Mouse (Mus musculus): ENCODE data around the gene Tex38. TPM values are rescaled to one million over a fixed set of nuclear protein-coding genes. Genes with fewer than 3 reads are reported as not detected.

Tex38 gene
- total RNA-seq, 2 experiments from 2014 or later: not detected

GRCm38 (mm10) chr4:115731588-115732222 is 49.1 kb downstream of the Tex38 start:
- intact Hi-C loops (cut with DNase I): loop anchor here (5.0 to 10.0 kb wide), 3 partner anchors 173 to 251 kb away; no protein-coding TSS in a partner anchor
- DNase-seq (ENCODE audit: extremely low spot score in 1 of 2, low spot score in 2 of 2): peak; percentile 60 to 66

Other genes starting within 250 kb of the Tex38 start
- gene Cyp4a31, start 217.4 kb downstream of the Tex38 start, total RNA-seq (2021): not detected
- not detected for gene Cyp4a32, start 180.0 kb downstream of the Tex38 start, total RNA-seq (2021)
- 1 to 10 TPM; 2.7 to 2.9 TPM for gene Cyp4b1, start 133.3 kb downstream of the Tex38 start, total RNA-seq (2021)
- gene Efcab14, start 43.3 kb downstream of the Tex38 start, total RNA-seq (2021): 10 to 100 TPM; 28.8 to 31.6 TPM
- gene Atpaf1, start 3.8 kb upstream of the Tex38 start, total RNA-seq (2021): 10 to 100 TPM; 27.0 to 29.1 TPM
- 1 to 10 TPM; 3.8 to 5.8 TPM for gene Mob3c, start 47.1 kb upstream of the Tex38 start, total RNA-seq (2021)
- 10 to 100 TPM; 42.9 to 44.9 TPM for gene Mknk1, start 58.2 kb upstream of the Tex38 start, total RNA-seq (2021)
- under 1 TPM; 0.16 to 0.64 TPM for gene Kncn, start 103.4 kb upstream of the Tex38 start, total RNA-seq (2021)
- gene 6430628N08Rik, start 109.6 kb upstream of the Tex38 start, total RNA-seq (2021): under 1 TPM in 1 of 2 experiments, not detected in 1; 0.49 TPM
- under 1 TPM; 0.21 to 0.22 TPM for gene Dmbx1, start 158.9 kb upstream of the Tex38 start, total RNA-seq (2021)
- gene Faah, start 236.9 kb upstream of the Tex38 start, total RNA-seq (2021): 10 to 100 TPM; 70.6 to 70.8 TPM

Measured in left cerebral cortex, postnatal 10 days (tissue).